Mouse (Mus musculus): Measurements from ENCODE around the gene Skp2.

The Skp2 gene

DNA sequence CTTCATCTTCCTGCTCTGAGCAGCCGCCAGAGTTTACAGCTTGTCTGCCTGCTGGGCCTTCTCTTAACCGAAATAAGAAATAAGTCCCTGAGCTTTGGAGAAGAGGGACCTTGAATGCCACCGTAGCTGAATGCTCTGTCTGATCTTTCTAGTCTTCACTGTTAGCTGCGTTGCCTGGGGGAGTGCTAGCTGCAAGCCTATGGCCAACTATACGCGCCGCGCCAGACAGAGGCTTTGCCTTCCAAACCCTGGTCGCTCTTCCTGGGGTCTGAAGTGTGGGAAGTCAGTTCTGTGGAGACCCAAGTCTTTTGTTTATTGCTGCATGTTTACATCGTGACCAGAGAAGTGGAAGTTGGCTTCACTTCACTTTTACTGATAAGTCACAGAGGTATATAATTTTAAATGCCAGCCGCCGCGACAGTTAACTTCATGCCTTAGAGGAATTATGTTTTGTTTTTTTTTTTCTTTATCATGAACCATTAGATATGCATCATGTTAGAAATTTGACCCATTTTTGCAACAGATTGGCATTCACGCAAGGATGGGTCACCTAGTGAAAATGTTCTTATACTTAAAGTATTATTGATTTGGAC, 79.5 kb downstream of the Skp2 start:
- no peak for DNase-seq (ENCODE audit: low spot score in 2 of 2)

DNA sequence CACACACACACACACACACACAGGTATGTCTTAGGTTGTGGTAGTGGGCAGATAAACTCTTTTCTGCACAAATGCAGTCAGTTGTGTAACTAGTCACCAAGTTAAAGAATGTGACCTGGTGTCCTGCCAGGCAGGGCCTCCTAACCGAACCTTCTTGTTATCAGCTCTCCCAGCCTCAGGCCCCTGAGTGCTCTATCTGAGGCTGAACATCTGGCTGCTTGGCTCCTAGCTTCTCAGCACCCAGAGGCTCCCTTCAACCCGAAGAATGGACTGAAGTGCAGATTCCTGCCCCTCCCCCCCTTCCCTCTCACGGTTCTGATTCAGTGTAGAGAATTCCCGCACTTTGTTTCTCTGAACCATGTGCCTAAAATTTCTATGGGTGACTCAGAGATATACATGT, 80.6 kb downstream of the Skp2 start:
- peak; percentile 61 to 78 for DNase-seq (ENCODE audit: low spot score in 2 of 2)

DNA sequence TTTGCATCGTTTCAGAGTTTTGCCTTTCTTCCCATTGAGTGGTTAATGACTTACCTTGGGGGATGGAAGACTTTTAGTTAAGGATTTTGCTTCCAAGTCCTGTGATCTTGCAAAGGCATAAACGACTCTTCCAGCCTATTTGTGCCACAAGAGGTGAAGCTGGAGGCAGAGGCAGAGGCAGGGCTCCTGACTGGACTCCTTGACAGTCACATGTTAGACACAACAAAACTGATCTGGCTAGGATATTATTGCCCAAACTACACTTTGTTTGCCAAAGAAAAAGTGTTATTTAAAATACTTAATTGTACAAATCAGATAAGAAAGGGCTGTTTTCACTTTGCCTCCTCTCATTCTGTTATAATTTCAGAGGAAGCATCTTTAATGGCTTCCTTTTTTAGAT, 81.1 kb downstream of the Skp2 start:
- no peak for DNase-seq (ENCODE audit: low spot score in 2 of 2)

GRCm38 (mm10) chr15:9073684-9074083, 81.5 kb downstream of the Skp2 start:
- DNase-seq (ENCODE audit: low spot score in 2 of 2), result no peak

DNA sequence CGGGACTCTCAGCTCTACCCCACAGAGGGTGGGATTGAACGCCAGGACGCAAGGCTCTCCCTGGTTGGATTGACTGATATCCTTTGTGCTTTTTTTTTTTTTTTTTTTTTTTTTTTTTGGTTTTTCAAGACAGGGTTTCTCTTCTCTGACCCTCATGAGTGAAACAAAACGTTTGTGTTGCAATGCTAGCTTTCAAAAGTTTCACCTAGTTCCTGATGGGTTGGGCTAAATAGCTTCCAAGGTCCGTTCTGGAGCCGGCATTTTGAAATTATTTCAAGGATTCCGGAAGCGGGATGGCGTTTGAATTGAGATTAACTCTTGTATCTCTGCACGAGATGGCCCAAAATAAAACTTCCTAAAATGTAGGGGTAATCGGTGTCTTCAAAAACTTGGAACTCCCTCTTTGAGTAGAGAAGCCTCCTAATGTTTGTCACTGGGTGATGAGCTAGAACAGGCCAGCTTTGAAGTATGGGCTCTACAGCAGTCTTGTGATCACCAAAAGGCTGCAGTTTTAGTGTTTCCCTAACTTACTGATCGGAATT, 82.1 kb downstream of the Skp2 start:
- no peak for DNase-seq (ENCODE audit: low spot score in 2 of 2)

DNA sequence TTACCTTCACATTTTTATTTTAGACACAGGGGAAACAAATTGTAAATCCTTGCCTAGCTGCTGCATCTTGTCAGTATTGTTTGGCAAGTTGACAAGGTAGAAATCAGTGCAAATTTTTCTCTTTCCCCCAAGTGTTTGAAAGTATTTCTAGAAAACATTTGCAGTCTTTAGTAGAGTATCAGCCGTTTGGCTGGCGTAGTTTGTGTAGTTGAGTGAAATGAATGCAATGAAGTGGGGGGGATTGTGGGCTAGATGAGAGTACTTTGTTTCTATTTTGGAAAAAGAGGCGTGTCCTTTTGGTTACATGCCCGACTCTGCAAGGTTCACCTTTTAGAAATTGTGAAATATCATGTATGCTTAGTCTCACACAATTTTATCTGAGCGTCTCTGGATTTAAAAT, 82.6 kb downstream of the Skp2 start:
- no peak for DNase-seq (ENCODE audit: low spot score in 2 of 2)

- DNase-seq (ENCODE audit: low spot score in 2 of 2), result peak; percentile 43 to 51
Measured at GRCm38 (mm10) chr15:9071556-9072544, 83.4 kb downstream of the Skp2 start.

- peak; percentile 96 to 99 for DNase-seq (ENCODE audit: low spot score in 2 of 2)
Measured at GRCm38 (mm10) chr15:9070912-9071555, 84.2 kb downstream of the Skp2 start, which contains the start of gene Nadk2. Nadk2 (plus strand) TSS chr15:9071260.

DNA sequence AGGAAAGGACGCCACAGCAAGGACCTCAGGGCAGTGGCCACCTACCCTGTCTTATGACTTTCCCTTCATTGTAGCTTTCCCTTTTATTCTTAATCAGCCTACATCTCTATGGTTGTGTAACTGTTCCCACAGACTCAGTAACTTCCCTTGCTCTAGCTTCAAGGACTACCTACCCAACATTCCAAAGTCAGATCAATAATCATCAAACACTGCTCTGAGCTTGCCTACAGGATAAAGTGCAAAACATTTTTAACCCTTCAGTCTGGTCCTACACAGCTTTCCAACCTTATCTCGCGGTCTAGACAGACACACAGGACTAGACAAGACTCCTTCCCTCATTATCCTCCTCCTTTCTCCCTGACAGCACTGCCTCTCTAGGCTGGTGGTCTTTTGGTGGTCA, 84.9 kb downstream of the Skp2 start:
- no peak for DNase-seq (ENCODE audit: low spot score in 2 of 2)

DNA sequence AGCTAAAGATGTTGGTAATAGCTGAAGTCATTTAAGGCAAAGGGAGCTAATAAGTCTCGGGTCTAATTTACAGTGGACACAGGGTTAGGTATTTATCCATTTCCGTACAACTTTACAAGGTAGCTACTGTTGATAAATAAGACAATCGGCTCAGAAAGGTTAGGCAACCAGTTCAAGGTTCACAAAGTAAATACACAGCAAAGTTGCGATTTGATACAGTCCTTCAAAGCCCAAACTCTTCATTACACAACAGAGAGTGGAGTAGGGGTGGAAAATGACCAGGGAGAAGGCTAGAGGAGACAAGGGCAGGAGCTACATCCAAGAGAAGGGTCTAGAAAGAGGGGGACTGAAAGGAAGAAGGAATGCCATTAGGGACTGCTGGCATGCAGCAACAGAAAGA, 86.3 kb downstream of the Skp2 start:
- no peak for DNase-seq (ENCODE audit: low spot score in 2 of 2)
